Mouse (Mus musculus) ES-Bruce4 (cell line): ENCODE measurements around the gene Spry1.

Experiments
- CTCF ChIP-seq: IDR thresholded peaks from one replicate; pipeline ENCODE4 v1.8.1; 2011; ENCODE audit warnings: low read depth, low read length
- EP300 ChIP-seq: IDR thresholded peaks from 2 replicates; pipeline ENCODE4 v1.6.1; 2011; ENCODE audit warnings: low read depth, low read length; ENCODE audit not compliant: insufficient read depth
- POLR2A ChIP-seq: IDR thresholded peaks from one replicate; pipeline ENCODE4 v1.8.1; 2011; ENCODE audit warnings: low read length; ENCODE audit not compliant: insufficient read depth

DNA sequence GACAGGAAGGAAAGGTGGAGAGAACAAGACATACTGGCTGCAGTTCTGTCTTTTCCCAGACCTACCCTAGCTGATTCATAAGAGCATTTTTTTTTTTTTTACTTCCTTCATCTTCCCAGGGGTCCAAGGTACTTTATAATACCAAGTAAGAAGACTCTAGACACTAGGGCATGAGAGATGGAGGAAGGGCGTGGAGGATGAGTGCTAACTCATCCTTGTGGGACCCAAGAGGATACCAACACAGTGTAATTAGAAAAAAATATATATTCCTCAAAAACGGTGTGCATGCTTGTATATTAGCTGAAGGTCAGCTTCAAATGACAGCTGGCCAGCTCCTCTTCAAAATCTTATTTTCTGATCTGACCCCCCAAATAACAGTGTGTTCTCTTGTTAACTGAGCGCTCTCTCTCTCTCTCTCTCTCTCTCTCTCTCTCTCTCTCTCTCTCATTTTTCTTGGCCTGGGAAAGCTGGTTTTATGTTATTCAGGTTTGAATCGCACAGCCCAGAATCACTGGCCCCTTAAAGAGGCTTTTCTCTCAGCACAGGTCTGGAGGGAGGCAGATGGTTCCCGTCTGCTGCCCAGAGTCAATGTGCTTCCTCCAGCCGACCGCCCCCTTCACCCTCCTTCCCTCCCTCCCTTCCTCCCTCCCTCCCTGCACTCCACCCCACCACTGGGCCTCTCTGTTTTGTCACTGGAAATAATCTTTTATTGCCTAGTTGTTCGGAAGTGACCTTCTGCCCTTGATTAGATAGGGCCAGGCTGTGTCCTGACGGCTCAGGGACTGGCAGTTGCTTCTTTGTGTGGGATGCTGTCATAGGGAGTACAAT is 26.8 kb downstream of the Spry1 start:
- TF ChIP-seq CTCF (no peak), EP300 (peak; percentile 75), POLR2A (no peak)
